Mouse (Mus musculus): ENCODE results near the gene Cacna2d2. TPM values are rescaled to one million over a fixed set of nuclear protein-coding genes. Genes with fewer than 3 reads are reported as not detected.

The Cacna2d2 gene
- polyA plus RNA-seq, 1 experiment from 2014 or later: 4.2 TPM

DNA sequence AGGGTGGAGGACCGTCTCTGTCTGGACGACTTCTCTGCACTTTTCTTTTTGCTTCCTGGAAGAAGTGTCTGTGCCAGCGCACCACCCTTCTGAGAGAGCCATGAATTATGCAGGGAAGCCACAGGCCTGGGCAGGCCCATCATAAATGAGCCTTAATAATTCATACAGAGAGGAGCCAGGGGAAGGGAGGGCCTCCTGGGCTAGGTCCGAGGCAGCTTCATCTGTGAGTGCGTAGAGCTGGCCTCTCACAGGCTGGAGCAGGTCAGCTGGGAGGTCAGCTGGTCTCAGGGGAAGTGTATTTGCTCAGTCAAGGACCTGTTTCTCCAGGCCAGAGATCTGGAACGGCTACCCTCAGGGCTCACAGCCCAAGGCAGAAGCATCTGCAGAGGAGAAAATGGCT lies 17.7 kb downstream of the Cacna2d2 start:
- Histone ChIP-seq H3K9ac (replicated peaks) (no peak overlapping the region), H3K9me3 (no peaks in the 10 kb centered on the region), H3K4me3 (no peak overlapping the region), H3K36me3 (no peaks in the 10 kb centered on the region), H3K27me3 (no peaks in the 10 kb centered on the region), H3K4me1 (peaks cover 21% of the 10 kb centered on the region), H3K4me2 (replicated peaks) (no peak overlapping the region), H3K27ac (replicated peaks) (no peak overlapping the region)
- WGBS: 75% methylated on average over 6 of the region's 6 CpGs
- no peak for ATAC-seq (replicated peaks)

DNA sequence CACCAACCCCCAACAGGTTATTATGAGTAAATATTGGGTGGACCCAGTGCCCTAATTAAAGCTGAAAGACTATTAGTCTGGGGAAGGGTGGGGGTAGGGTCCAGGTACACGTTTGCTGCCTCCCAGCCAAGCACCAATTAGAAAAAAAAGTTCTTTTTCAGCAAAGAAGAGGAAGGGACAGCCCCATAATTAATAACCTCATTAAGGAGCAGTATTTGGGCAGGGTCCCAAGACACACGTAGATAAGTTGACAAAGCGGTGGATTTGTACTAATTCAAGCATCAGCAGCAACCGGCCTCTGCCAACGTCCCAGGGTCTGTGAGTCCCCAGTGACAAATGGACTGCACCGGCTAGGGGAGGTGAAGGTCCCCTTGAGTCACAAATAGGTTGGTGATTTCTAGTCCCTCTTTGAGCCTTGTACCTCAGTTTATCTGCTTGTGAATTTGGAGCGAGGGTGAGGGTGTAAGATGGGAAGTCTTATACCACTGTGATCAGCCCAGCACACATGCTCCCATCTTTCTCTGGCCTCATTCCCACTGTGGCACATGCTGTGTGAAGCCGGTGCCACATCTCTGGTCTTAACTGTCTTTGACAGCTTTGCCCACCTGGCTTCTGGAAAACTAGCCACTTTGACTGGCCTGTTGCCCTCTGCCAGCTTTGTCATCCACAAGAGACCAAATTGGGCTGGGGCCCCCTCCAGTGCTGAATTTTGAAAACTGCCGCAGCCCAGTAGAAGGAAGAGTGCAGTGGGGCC lies 20.3 kb downstream of the Cacna2d2 start:
- H3K4me1 ChIP-seq: peaks cover 28% of the 10 kb centered on the region
- no peak overlapping the region for H3K4me3 ChIP-seq
- H3K36me3 ChIP-seq: no peaks in the 10 kb centered on the region
- H3K4me2 ChIP-seq (replicated peaks): no peak overlapping the region
- no peak for ATAC-seq (replicated peaks)
- H3K27ac ChIP-seq (replicated peaks): no peak overlapping the region
- WGBS: 54% methylated on average over 9 of the region's 9 CpGs
- H3K9me3 ChIP-seq: no peaks in the 10 kb centered on the region
- no peaks in the 10 kb centered on the region for H3K27me3 ChIP-seq
- H3K9ac ChIP-seq (replicated peaks): no peak overlapping the region

DNA sequence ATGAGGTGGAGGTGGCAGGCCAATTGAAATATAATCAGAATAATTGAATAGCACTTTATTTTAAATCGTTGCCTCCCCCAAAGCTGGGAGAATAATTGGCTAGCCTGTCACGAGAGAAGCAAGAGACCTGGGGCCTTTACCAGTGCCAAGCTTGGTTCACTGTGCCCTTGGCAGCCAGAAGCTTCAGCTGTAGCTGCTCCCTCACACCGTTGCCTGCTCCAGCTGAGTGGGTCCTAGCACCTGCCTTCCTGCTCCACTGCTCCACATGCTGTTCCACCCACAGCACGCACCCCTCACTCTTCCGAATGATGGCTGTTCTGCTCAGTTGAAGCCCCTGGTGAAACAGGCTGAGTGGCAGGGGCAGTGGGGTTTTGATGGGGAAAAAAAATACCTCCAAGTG lies 21.5 kb downstream of the Cacna2d2 start:
- peaks cover 41% of the 10 kb centered on the region for H3K4me1 ChIP-seq
- no peak overlapping the region for H3K9ac ChIP-seq (replicated peaks)

DNA sequence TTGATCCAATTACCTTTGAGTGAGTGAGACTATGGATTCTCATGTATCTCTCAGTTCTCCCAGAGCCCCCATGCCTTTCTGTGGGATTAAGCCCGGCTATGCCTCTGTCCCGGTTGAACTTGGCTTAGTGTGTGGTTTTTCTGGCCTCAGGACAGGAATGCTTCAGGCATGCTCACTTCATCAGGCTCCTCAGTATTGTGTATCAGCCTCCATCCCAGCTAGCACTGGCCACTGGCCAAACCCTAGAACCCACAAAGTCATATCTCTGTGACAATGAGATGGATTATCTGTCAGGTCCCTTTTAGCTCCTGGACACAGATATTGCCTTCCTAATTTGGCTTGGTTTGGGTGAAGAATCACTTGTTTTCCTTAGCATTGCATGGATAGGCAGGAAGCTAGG lies 23.5 kb downstream of the Cacna2d2 start:
- ATAC-seq (replicated peaks): no peak
- H3K9me3 ChIP-seq: no peaks in the 10 kb centered on the region
- no peak overlapping the region for H3K27ac ChIP-seq (replicated peaks)
- no peak overlapping the region for H3K4me3 ChIP-seq
- H3K9ac ChIP-seq (replicated peaks): no peak overlapping the region
- H3K27me3 ChIP-seq: no peaks in the 10 kb centered on the region
- H3K4me2 ChIP-seq (replicated peaks): no peak overlapping the region
- WGBS: 54% methylated on average over 2 of the region's 2 CpGs
- no peaks in the 10 kb centered on the region for H3K36me3 ChIP-seq
- peaks cover 43% of the 10 kb centered on the region for H3K4me1 ChIP-seq

More for the DNA sequence above, 21.5 kb downstream of the Cacna2d2 start:
- ATAC-seq (replicated peaks): no peak
- H3K4me3 ChIP-seq: no peak overlapping the region
- WGBS: 47% methylated on average over 5 of the region's 5 CpGs
- no peak overlapping the region for H3K4me2 ChIP-seq (replicated peaks)
- H3K27me3 ChIP-seq: no peaks in the 10 kb centered on the region
- H3K27ac ChIP-seq (replicated peaks): no peak overlapping the region
- H3K36me3 ChIP-seq: no peaks in the 10 kb centered on the region
- H3K9me3 ChIP-seq: no peaks in the 10 kb centered on the region

DNA sequence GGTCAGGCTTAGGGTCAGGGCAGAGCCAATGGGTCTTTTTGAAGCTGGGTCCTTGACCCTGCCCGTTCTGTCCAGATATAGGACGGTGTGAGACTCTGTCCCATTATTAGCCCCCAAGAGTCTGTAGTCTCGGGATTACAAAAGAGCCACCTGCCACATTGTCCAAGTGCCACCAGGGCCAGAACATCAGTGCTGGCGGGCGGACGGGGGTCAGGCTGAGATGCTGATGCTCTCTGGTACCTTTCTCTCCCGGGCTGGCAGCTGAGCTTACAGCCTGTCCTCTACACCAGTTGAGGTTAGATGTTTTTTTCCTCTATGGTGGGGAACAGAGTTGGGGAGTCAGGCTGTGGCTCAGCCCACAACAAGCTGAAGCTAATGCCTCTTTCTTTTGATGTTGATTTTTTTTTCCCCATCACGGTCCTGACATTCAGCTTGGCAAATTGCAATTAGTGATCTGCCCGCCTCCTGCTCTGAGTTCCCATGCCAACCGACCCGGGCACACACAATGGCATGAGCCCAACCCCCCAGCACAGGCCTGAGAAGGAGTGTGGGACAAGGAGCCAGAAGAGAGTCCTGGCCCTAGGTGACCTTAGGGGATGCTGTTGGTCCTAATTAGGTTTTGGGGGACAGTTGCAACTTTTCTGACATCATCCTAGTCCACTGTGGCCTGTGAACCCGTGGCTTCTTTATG lies 25.2 kb downstream of the Cacna2d2 start:
- 0 out of 2 replicates have a peak overlapping the region, but pooled peaks have one; percentile 29 for H3K27ac ChIP-seq (replicated peaks)
- no peaks in the 10 kb centered on the region for H3K27me3 ChIP-seq

DNA sequence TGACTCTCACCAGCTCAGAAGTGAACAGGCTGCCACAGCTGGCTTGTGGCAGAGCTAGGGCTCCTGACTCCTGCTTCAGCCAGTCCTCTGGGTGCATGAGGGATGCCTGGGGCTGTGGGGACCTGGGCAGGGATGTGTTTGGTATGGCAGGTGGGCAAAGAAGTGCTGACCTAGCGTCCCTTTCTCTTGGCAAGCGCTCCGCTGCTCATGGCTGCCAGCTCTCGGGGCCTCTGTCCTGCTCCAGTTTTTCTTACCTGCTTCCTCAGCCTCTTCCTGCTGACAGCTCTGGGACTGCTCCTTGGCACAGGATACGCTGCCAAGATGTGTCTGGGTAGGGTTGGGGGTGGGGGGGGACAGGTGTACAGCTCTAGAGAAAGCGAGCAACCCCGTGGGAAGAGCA lies 28.5 kb downstream of the Cacna2d2 start:
- no peaks in the 10 kb centered on the region for H3K9me3 ChIP-seq
- no peak overlapping the region for H3K9ac ChIP-seq (replicated peaks)
- WGBS: 77% methylated on average over 7 of the region's 7 CpGs
- no peaks in the 10 kb centered on the region for H3K27me3 ChIP-seq
- ATAC-seq (replicated peaks): no peak
- H3K36me3 ChIP-seq: no peaks in the 10 kb centered on the region
- no peak overlapping the region for H3K4me3 ChIP-seq
- no peak overlapping the region for H3K27ac ChIP-seq (replicated peaks)
- H3K4me1 ChIP-seq: peaks cover 61% of the 10 kb centered on the region
- H3K4me2 ChIP-seq (replicated peaks): no peak overlapping the region

More for the DNA sequence above, 25.2 kb downstream of the Cacna2d2 start:
- H3K4me3 ChIP-seq: no peak overlapping the region
- H3K4me2 ChIP-seq (replicated peaks): 0 out of 2 replicates have a peak overlapping the region, but pooled peaks have one; percentile 12
- ATAC-seq (replicated peaks): peak; percentile 36; the same call in 1 of the 2 replicates
- 16% methylated on average over 12 of the region's 12 CpGs for WGBS
- no peaks in the 10 kb centered on the region for H3K9me3 ChIP-seq
- H3K4me1 ChIP-seq: peaks cover 55% of the 10 kb centered on the region
- H3K36me3 ChIP-seq: no peaks in the 10 kb centered on the region
- no peak overlapping the region for H3K9ac ChIP-seq (replicated peaks)

DNA sequence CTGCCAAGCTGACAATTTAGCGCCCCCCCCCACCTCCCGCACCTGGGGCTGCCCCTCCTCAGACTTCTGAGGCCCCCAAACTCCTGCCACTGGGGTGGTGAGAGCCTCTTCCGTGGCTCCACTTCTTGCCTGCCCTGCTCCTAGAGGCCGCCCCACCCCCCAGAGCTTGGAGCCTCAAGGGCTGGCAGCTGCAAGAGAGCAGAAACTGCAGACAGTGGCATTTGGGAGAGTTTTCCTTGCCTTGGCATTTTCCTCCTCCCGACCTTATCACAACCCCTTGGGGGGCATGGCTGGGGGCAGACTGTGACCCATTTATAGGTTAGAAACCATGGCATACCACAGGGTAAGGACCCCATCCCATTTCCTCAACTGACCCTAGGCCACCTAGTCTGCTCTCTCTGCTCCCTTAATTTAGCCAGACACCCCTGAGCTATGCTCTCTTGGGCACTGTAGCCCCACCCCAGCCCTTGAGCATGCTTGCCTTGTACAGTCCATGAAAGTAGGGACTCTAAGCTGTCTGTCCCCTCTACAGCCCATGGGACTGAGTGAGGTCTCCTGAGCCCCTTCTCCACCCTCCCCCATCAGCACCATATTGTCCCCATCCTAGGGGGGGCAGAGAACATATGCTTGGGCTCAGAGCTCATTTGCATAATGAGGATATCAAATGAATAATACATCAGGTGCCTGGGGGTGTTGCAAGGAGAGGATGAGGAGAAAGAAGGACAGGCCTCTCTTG lies 29.2 kb downstream of the Cacna2d2 start:
- H3K27me3 ChIP-seq: no peaks in the 10 kb centered on the region
- H3K4me1 ChIP-seq: peaks cover 61% of the 10 kb centered on the region
- H3K4me2 ChIP-seq (replicated peaks): no peak overlapping the region
- ATAC-seq (replicated peaks): peak; percentile 44; the same call in 1 of the 2 replicates
- H3K4me3 ChIP-seq: no peak overlapping the region
- no peaks in the 10 kb centered on the region for H3K9me3 ChIP-seq
- H3K36me3 ChIP-seq: no peaks in the 10 kb centered on the region
- 56% methylated on average over 5 of the region's 5 CpGs for WGBS
- no peak overlapping the region for H3K9ac ChIP-seq (replicated peaks)
- H3K27ac ChIP-seq (replicated peaks): 0 out of 2 replicates have a peak overlapping the region, but pooled peaks have one; percentile 15

DNA sequence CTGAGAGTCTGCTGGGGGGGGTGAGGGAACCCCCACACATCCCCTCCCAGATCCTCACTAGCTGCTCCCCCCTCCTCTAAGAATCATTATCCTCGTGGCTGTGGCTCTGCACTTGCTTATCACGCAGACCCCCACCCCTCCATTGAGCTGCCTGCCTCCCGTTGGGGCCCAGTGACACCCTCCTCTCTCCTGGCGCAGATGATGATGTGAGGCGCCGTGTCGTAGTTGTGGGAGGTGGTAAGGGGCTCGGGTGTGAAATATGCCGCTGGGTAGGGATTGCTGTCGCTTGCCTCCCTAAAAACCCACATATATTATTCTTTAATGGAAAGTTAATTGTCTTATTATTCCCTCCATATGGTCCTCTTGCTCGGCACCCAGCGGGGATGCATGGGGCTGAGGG lies 31.0 kb downstream of the Cacna2d2 start:
- Histone ChIP-seq H3K4me2 (replicated peaks) (0 out of 2 replicates have a peak overlapping the region, but pooled peaks have one; percentile 8), H3K4me3 (no peak overlapping the region), H3K4me1 (peaks cover 62% of the 10 kb centered on the region), H3K27me3 (no peaks in the 10 kb centered on the region), H3K9me3 (no peaks in the 10 kb centered on the region), H3K27ac (replicated peaks) (peak overlapping the region; percentile 7; the same call in 1 of the 2 replicates), H3K36me3 (no peaks in the 10 kb centered on the region), H3K9ac (replicated peaks) (no peak overlapping the region)
- WGBS: 40% methylated on average over 12 of the region's 12 CpGs
- ATAC-seq (replicated peaks): no peak

DNA sequence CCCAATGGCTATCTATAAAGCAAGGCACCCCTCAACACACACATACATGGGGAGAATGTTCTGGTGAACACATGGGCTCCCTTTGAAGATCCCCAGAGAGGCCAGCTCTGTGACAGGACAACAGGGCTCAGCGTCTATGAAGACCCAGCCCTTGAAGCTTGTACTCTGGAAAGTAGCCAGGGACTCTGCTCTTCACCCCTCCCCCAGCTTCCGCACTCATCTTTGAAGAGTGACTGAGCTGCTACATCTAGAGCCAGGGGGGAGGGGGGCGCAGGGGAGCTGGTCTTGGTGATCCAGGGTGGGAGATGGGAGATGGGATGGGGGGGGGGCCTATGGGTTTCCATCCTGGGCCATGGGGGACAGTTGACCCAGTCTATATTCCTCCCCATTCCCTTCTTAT lies 33.1 kb downstream of the Cacna2d2 start:
- ATAC-seq (replicated peaks): no peak
- H3K27ac ChIP-seq (replicated peaks): no peak overlapping the region
- no peaks in the 10 kb centered on the region for H3K36me3 ChIP-seq
- 73% methylated on average over 3 of the region's 3 CpGs for WGBS
- H3K4me2 ChIP-seq (replicated peaks): no peak overlapping the region
- H3K9ac ChIP-seq (replicated peaks): no peak overlapping the region
- no peaks in the 10 kb centered on the region for H3K9me3 ChIP-seq
- peaks cover 65% of the 10 kb centered on the region for H3K4me1 ChIP-seq
- no peak overlapping the region for H3K4me3 ChIP-seq
- H3K27me3 ChIP-seq: no peaks in the 10 kb centered on the region

DNA sequence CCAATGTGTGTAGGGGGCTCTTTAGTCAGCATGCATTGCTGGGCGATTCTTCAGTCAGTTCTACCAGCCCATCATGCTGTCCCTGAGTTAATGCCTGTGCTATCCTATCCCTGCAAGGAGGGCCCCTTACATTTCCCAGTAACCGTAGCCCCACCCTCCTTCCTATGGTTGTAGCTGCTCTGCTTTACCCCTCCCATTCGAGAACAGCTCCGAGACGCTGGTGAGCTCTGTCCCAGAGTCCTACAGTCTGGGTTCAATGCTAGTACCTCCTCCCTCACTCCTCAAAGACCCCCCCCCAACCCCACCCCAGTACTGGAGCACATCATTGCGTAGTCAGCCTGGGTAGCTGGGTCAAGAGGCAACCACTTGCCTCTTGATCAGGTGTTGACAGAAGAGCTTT lies 35.4 kb downstream of the Cacna2d2 start:
- Histone ChIP-seq H3K36me3 (no peaks in the 10 kb centered on the region), H3K9ac (replicated peaks) (no peak overlapping the region), H3K4me1 (peaks cover 51% of the 10 kb centered on the region), H3K9me3 (no peaks in the 10 kb centered on the region), H3K4me3 (no peak overlapping the region), H3K4me2 (replicated peaks) (no peak overlapping the region), H3K27ac (replicated peaks) (peak overlapping the region; percentile 65), H3K27me3 (no peaks in the 10 kb centered on the region)
- 28% methylated on average over 6 of the region's 6 CpGs for WGBS
- peak; percentile 26 for ATAC-seq (replicated peaks)

DNA sequence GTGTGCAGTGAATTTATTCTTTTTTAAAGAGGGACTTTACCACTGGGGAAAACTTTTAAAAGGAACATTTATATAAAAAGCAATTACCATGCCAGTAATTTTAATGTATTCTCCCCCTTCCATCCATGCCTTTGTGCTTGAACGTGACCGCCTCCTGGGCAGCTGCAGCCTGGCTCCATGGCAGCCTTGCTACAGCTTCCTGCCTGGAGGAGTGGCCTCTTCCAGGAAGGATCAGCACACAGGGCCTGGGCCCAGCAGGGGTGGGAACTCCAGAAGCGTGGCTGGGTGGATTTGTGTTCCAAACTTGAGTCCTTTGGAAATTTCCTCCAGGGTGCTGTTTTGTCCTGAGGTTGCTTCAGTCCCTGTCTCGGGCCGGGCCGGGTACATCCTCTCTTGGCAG lies 35.9 kb downstream of the Cacna2d2 start:
- 15% methylated on average over 6 of the region's 6 CpGs for WGBS
- Histone ChIP-seq H3K4me1 (peaks cover 46% of the 10 kb centered on the region), H3K27me3 (no peaks in the 10 kb centered on the region), H3K4me3 (no peak overlapping the region), H3K27ac (replicated peaks) (peak overlapping the region; percentile 65), H3K9ac (replicated peaks) (no peak overlapping the region), H3K9me3 (no peaks in the 10 kb centered on the region), H3K4me2 (replicated peaks) (no peak overlapping the region), H3K36me3 (no peaks in the 10 kb centered on the region)
- ATAC-seq (replicated peaks): peak; percentile 58; the same call in 1 of the 2 replicates

DNA sequence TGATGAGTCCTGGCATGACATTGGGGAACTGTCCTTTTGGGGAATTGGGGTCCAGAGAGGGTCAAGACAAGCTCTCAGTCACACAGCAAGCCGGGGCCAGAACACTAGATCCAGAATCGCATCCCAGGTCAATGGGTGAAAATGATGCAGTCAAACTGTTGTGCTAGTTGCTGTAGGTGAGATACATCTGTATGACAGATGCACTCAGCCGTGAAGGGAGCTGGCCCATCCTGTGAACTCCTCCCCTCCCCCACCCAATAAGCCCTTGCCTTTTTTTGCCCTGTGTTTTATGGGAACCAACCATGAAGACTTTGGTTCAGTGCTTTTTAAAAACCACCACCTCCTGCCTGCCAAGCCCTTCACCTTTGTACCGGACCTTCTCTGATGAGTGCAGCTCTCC lies 43.5 kb downstream of the Cacna2d2 start:
- no peaks in the 10 kb centered on the region for H3K9me3 ChIP-seq
- no peak overlapping the region for H3K4me2 ChIP-seq (replicated peaks)
- no peak for ATAC-seq (replicated peaks)
- H3K27me3 ChIP-seq: peaks cover 30% of the 10 kb centered on the region
- no peak overlapping the region for H3K9ac ChIP-seq (replicated peaks)
- H3K36me3 ChIP-seq: no peaks in the 10 kb centered on the region
- peak overlapping the region; percentile 44 for H3K27ac ChIP-seq (replicated peaks)
- 64% methylated on average over 4 of the region's 4 CpGs for WGBS
- H3K4me1 ChIP-seq: peaks cover 26% of the 10 kb centered on the region
- no peak overlapping the region for H3K4me3 ChIP-seq

Measured in forebrain, embryonic 15.5 days (tissue).